Mouse (Mus musculus): Measurements from ENCODE around the gene Hcfc1. TPM values are rescaled to one million over a fixed set of nuclear protein-coding genes. Genes with fewer than 3 reads are reported as not detected.
A peak's percentile ranks its signal among the peaks of the same experiment; 100 is the strongest.

The Hcfc1 gene
- polyA plus RNA-seq, 1 experiment from 2014 or later: 77.2 TPM

DNA sequence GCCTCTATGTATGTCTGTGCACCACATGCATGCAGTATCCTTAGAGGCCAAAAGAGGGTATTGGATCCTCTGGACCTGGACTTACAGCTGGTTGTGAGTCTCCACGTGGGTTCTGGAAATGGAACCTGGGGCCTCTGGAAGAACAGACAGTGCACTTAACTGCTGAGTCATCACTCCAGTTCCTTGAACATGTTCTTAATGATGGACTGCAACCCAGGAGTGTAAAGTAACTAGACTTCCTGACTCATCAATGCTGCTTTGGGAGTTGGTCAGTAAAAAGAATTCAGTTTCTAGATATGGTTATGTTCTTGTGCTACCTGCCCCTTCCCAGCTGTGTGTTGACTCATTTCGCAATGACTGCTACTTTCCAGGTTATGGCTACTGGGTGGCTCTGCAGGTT, 34.3 kb downstream of the Hcfc1 start:
- ATAC-seq (replicated peaks; ENCODE audit: insufficient number of reproducible peaks, low FRiP score, low TSS enrichment, low read depth): no peak
- 77% methylated on average over 2 of the region's 2 CpGs for WGBS

GRCm38 (mm10) chrX:73930402-73931062, 35.6 kb downstream of the Hcfc1 start, which contains the start of gene Renbp:
TSS of gene Renbp (minus strand) at chrX:73930850.
- ATAC-seq (replicated peaks; ENCODE audit: insufficient number of reproducible peaks, low FRiP score, low TSS enrichment, low read depth) (peak; percentile 78), DNase-seq (ENCODE audit: low spot score) (peak; percentile 66)
- no peak within 1 kb of the TSS for H3K27ac ChIP-seq (replicated peaks; ENCODE audit: low read depth, low read length)
- H3K4me2 ChIP-seq (ENCODE audit: low read depth, low read length): no peak within 1 kb of the TSS
- no peaks in the 10 kb centered on the region for H3K4me1 ChIP-seq (ENCODE audit: control insufficient read depth, insufficient read depth, low read length)
- WGBS: 34% methylated on average over 17 of the region's 17 CpGs
- no peaks in the 10 kb centered on the region for H3K27me3 ChIP-seq (ENCODE audit: control insufficient read depth, insufficient read depth, low read length)
- no peak within 1 kb of the TSS for H3K9ac ChIP-seq (replicated peaks; ENCODE audit: low read length)
- H3K36me3 ChIP-seq (replicated peaks; ENCODE audit: control insufficient read depth, insufficient read depth, low read depth, low read length): no peaks in the 10 kb centered on the region
- no peak within 1 kb of the TSS for H3K4me3 ChIP-seq (ENCODE audit: low read depth, low read length)
- H3K9me3 ChIP-seq (replicated peaks; ENCODE audit: control insufficient read depth, low read length): no peaks in the 10 kb centered on the region

More for the DNA sequence above, 34.3 kb downstream of the Hcfc1 start:
- Histone ChIP-seq H3K9me3 (replicated peaks; ENCODE audit: control insufficient read depth, low read length) (no peaks in the 10 kb centered on the region), H3K27me3 (ENCODE audit: control insufficient read depth, insufficient read depth, low read length) (no peaks in the 10 kb centered on the region), H3K36me3 (replicated peaks; ENCODE audit: control insufficient read depth, insufficient read depth, low read depth, low read length) (no peaks in the 10 kb centered on the region), H3K9ac (replicated peaks; ENCODE audit: low read length) (no peak overlapping the region), H3K4me3 (ENCODE audit: low read depth, low read length) (no peak overlapping the region), H3K4me1 (ENCODE audit: control insufficient read depth, insufficient read depth, low read length) (no peaks in the 10 kb centered on the region), H3K27ac (replicated peaks; ENCODE audit: low read depth, low read length) (no peak overlapping the region), H3K4me2 (ENCODE audit: low read depth, low read length) (no peak overlapping the region)
- no peak for DNase-seq (ENCODE audit: low spot score)

DNA sequence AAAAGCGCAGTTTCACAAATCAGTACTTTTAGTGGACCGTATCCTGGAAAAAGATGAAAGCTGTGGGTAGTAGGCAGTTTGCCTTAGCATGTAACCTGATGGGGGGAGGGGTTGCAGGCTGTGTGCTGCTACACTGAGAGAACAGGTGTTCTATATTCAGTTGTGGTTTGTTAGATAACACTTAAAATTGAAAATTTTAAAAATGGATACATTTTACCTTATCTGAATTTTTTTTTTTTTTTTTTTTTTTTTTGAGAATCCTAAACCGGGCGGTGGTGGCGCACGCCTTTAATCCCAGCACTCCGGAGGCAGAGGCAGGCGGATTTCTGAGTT, 43.6 kb downstream of the Hcfc1 start:
- no peak overlapping the region for H3K27ac ChIP-seq (replicated peaks; ENCODE audit: low read depth, low read length)
- DNase-seq (ENCODE audit: low spot score): peak; percentile 5
- peak overlapping the region; percentile 52 for H3K4me3 ChIP-seq (ENCODE audit: low read depth, low read length)
- 69% methylated on average over 6 of the region's 8 CpGs for WGBS
- H3K36me3 ChIP-seq (replicated peaks; ENCODE audit: control insufficient read depth, insufficient read depth, low read depth, low read length): no peaks in the 10 kb centered on the region
- H3K27me3 ChIP-seq (ENCODE audit: control insufficient read depth, insufficient read depth, low read length): no peaks in the 10 kb centered on the region
- peak overlapping the region; percentile 59 for H3K4me2 ChIP-seq (ENCODE audit: low read depth, low read length)
- peak overlapping the region; percentile 68 for H3K9ac ChIP-seq (replicated peaks; ENCODE audit: low read length)
- H3K4me1 ChIP-seq (ENCODE audit: control insufficient read depth, insufficient read depth, low read length): no peaks in the 10 kb centered on the region
- no peaks in the 10 kb centered on the region for H3K9me3 ChIP-seq (replicated peaks; ENCODE audit: control insufficient read depth, low read length)
- no peak for ATAC-seq (replicated peaks; ENCODE audit: insufficient number of reproducible peaks, low FRiP score, low TSS enrichment, low read depth)

GRCm38 (mm10) chrX:73921823-73922549, 44.2 kb downstream of the Hcfc1 start, which contains the start of the genes Arhgap4 and Naa10:
TSS of gene Arhgap4 (minus strand) at chrX:73921870.
TSS of gene Naa10 (minus strand) at chrX:73921944.
- peak within 1 kb of the TSS; percentile 52 for H3K4me3 ChIP-seq (ENCODE audit: low read depth, low read length)
- H3K9me3 ChIP-seq (replicated peaks; ENCODE audit: control insufficient read depth, low read length): no peaks in the 10 kb centered on the region
- no peaks in the 10 kb centered on the region for H3K36me3 ChIP-seq (replicated peaks; ENCODE audit: control insufficient read depth, insufficient read depth, low read depth, low read length)
- peak; percentile 88 for DNase-seq (ENCODE audit: low spot score)
- H3K9ac ChIP-seq (replicated peaks; ENCODE audit: low read length): peak within 1 kb of the TSS; percentile 68
- H3K4me1 ChIP-seq (ENCODE audit: control insufficient read depth, insufficient read depth, low read length): no peaks in the 10 kb centered on the region
- 19% methylated on average over 43 of the region's 43 CpGs for WGBS
- peak within 1 kb of the TSS; percentile 59 for H3K4me2 ChIP-seq (ENCODE audit: low read depth, low read length)
- no peaks in the 10 kb centered on the region for H3K27me3 ChIP-seq (ENCODE audit: control insufficient read depth, insufficient read depth, low read length)
- peak; percentile 97 for ATAC-seq (replicated peaks; ENCODE audit: insufficient number of reproducible peaks, low FRiP score, low TSS enrichment, low read depth)
- 0 out of 2 replicates have a peak within 1 kb of the TSS, but pooled peaks have one; percentile 52 for H3K27ac ChIP-seq (replicated peaks; ENCODE audit: low read depth, low read length)

DNA sequence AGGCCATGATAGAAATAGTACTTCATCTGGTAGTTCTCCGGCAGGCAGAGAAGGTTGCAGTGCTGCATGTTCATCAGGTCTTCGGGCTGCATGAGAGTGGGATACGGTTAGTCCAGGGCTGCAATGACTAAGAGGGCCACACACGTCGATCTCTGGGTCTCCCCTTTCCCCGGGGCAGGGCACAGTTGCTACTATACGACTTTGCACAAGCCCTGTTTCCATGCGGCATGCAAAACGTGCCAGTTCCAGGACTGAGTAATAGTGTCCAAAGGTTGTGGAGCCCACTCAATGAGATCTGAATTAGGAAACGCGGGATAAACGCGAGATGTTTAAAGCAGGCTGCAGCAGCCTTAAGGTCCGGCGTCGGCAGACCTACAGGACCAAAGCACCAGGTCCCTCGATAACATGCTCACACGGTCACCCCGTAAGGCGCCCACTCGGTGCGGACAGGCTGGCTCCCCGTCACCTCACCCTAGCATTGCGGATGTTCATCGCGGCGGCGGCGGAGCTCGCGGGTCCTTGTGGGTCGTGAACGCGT, 44.8 kb downstream of the Hcfc1 start:
- H3K27me3 ChIP-seq (ENCODE audit: control insufficient read depth, insufficient read depth, low read length): no peaks in the 10 kb centered on the region
- H3K9ac ChIP-seq (replicated peaks; ENCODE audit: low read length): peak overlapping the region; percentile 68
- whole genome bisulfite sequencing: 22% methylated on average over 34 of the region's 34 CpGs
- no peaks in the 10 kb centered on the region for H3K9me3 ChIP-seq (replicated peaks; ENCODE audit: control insufficient read depth, low read length)
- H3K4me1 ChIP-seq (ENCODE audit: control insufficient read depth, insufficient read depth, low read length): no peaks in the 10 kb centered on the region
- H3K36me3 ChIP-seq (replicated peaks; ENCODE audit: control insufficient read depth, insufficient read depth, low read depth, low read length): no peaks in the 10 kb centered on the region
- DNase-seq (ENCODE audit: low spot score) (no peak), ATAC-seq (replicated peaks; ENCODE audit: insufficient number of reproducible peaks, low FRiP score, low TSS enrichment, low read depth) (peak; percentile 77)
- H3K4me3 ChIP-seq (ENCODE audit: low read depth, low read length): peak overlapping the region; percentile 52
- H3K4me2 ChIP-seq (ENCODE audit: low read depth, low read length): peak overlapping the region; percentile 53
- 0 out of 2 replicates have a peak overlapping the region, but pooled peaks have one; percentile 52 for H3K27ac ChIP-seq (replicated peaks; ENCODE audit: low read depth, low read length)

DNA sequence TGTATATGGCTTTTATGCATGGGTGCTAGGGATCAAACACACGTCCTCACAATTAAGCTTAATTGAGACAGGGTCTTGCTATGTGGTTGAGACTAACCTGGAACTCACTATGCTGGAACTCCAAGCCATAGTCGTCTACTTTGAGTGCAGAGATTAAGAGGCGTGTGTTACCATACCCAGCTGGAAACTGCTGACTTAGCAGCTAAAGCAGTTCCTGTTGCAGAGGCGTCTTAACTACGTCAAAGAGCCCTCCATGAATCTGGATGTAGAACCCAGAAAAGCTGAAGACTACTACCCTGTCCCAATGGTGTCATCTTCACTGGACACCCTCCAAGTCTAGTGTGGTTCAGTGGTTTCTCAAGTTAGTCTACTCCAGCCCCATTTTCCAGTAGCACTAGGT, 47.5 kb downstream of the Hcfc1 start:
- no peak for ATAC-seq (replicated peaks; ENCODE audit: insufficient number of reproducible peaks, low FRiP score, low TSS enrichment, low read depth)
- Histone ChIP-seq H3K4me2 (ENCODE audit: low read depth, low read length) (no peak overlapping the region), H3K36me3 (replicated peaks; ENCODE audit: control insufficient read depth, insufficient read depth, low read depth, low read length) (no peaks in the 10 kb centered on the region), H3K4me1 (ENCODE audit: control insufficient read depth, insufficient read depth, low read length) (no peaks in the 10 kb centered on the region), H3K9me3 (replicated peaks; ENCODE audit: control insufficient read depth, low read length) (no peaks in the 10 kb centered on the region), H3K27ac (replicated peaks; ENCODE audit: low read depth, low read length) (no peak overlapping the region), H3K9ac (replicated peaks; ENCODE audit: low read length) (no peak overlapping the region), H3K27me3 (ENCODE audit: control insufficient read depth, insufficient read depth, low read length) (no peaks in the 10 kb centered on the region), H3K4me3 (ENCODE audit: low read depth, low read length) (no peak overlapping the region)
- WGBS: 82% methylated on average over 5 of the region's 5 CpGs
- DNase-seq (ENCODE audit: low spot score): no peak

GRCm38 (mm10) chrX:73916945-73917344, 49.2 kb downstream of the Hcfc1 start:
- no peaks in the 10 kb centered on the region for H3K4me1 ChIP-seq (ENCODE audit: control insufficient read depth, insufficient read depth, low read length)
- ATAC-seq (replicated peaks; ENCODE audit: insufficient number of reproducible peaks, low FRiP score, low TSS enrichment, low read depth): no peak
- H3K9ac ChIP-seq (replicated peaks; ENCODE audit: low read length): no peak overlapping the region
- H3K4me3 ChIP-seq (ENCODE audit: low read depth, low read length): no peak overlapping the region
- DNase-seq (ENCODE audit: low spot score): no peak
- 76% methylated on average over 8 of the region's 8 CpGs for WGBS
- H3K4me2 ChIP-seq (ENCODE audit: low read depth, low read length): no peak overlapping the region
- no peaks in the 10 kb centered on the region for H3K36me3 ChIP-seq (replicated peaks; ENCODE audit: control insufficient read depth, insufficient read depth, low read depth, low read length)
- H3K9me3 ChIP-seq (replicated peaks; ENCODE audit: control insufficient read depth, low read length): no peaks in the 10 kb centered on the region
- H3K27ac ChIP-seq (replicated peaks; ENCODE audit: low read depth, low read length): no peak overlapping the region
- no peaks in the 10 kb centered on the region for H3K27me3 ChIP-seq (ENCODE audit: control insufficient read depth, insufficient read depth, low read length)

Data from embryonic facial prominence, embryonic 11.5 days (tissue).